Mouse (Mus musculus) CH12F3 (cell line): ENCODE measurements at regions not wholly inside any gene's neighbourhood (a gene's known extent, or its start where the extent isn't known, plus 50 kb on each side); places are given as distances from the start of the nearest gene placed in this dataset.

Experiments
- in situ Hi-C: fragments of 300-500 bp; cut with MboI; formaldehyde crosslinking; loops from 2 replicates; pipeline ENCODE4 v1.14.3; 2020; ENCODE audit warnings: low sequenced_read_pairs

GRCm38 (mm10) chr13:107500776-107501489, 479.0 kb upstream of the Kif2a start:
- in situ Hi-C loops = no loop called here

DNA sequence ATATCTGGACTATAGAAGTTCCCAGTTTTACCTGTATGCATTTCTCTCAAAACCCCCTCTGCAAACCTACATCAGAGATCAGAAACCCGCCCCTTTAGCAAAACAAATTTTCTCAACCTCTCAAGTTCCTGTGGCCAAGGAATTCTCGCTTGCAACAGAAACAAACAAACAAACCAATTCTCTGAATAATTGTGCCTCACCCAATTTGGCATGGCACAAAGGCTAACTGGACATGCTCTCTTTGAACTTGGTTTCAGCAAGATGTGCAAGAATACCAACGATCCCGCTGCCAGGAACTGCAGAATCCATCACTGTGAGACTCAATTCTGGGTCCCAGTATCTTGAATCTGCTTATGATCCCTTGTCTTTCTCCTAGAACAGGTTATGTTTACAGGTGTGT, 477.4 kb upstream of the Kif2a start:
- in situ Hi-C loops = no loop called here

DNA sequence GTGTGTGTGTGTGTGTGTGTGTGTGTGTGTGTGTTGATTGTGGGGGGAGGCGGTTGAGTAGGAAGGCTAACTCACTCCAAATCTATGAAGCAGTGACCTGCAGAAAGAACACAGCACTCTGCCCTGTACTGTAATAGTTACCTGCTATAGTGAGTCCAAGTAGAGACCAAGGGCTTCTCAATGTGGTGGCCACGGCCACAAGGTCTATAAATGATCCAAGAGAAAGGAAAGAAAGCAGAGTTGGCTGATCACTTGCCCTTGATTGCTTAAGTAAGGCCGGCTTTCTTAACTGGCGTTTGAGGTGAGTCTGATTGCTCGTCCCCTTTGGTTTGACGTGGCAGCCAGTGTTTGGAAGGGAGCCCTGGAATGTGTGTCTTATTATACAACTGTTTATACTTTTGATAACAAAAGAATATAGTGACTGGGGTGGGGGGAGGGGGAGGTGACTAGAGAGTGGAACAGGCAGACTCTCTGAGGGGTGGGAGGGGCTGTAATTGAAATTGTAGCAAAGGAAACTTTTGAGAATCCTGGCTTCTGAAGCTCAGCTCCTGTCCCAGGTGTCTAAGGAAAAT, 473.3 kb upstream of the Kif2a start:
- in situ Hi-C loops = no loop called here

DNA sequence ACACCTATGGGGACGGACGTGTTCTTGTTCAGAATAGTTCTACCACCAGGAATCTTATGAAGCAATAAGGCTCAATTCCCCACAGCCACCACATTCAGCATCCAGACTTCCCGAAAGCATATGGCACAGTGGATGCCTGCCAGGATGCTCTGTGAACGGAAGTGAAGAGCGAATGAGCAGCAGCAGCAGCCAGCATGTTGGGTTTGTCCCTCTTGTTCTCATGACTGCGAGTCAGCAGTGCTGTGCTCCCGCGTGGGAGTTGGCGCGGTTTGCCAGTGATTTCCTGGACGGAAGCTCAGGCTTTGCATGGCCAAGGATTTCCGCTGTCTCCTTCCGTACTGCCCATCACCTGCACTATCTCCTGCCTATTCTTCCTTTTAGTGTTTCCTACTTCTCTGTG, 471.8 kb upstream of the Kif2a start:
- in situ Hi-C loops = no loop called here

DNA sequence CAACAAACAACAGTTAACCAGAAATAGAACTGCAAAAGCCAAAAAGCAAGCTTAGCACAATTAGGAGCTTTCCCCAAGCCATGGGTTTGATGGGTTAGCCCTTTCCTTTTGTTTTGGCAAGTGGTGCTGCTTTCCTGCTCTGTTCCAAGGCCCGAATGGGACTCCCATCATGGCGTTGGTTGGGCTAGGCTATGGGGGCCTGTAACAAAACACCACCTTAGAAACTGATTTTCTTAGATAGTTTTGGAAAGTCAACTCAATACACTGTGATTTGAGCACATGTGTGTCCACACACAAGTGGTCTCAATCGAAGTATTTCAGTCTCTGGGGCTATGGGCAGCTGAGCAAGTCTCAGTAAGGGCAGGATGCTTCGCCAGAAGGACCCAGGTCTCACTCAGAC, 470.5 kb upstream of the Kif2a start:
- in situ Hi-C loops = no loop called here

DNA sequence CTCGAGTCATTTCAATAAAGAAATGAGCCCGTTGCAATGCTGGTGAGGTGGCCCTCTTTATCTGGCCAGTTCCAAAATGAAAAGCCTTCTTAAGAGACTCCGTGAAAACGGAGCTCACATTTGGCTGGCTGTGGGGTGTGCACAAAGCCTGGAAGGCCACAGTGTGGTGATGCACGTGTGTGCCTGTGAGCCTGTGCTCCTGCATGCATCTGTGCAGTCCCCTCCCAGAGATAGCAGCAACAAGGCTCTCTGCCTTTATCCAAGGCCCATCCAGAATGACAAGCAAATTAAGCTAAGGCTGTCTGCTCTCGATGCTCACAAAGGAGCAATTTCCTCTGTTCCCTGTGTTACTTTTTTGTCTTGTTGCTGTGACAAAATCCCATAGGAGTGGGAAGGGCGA, 469.5 kb upstream of the Kif2a start:
- in situ Hi-C loops = no loop called here

DNA sequence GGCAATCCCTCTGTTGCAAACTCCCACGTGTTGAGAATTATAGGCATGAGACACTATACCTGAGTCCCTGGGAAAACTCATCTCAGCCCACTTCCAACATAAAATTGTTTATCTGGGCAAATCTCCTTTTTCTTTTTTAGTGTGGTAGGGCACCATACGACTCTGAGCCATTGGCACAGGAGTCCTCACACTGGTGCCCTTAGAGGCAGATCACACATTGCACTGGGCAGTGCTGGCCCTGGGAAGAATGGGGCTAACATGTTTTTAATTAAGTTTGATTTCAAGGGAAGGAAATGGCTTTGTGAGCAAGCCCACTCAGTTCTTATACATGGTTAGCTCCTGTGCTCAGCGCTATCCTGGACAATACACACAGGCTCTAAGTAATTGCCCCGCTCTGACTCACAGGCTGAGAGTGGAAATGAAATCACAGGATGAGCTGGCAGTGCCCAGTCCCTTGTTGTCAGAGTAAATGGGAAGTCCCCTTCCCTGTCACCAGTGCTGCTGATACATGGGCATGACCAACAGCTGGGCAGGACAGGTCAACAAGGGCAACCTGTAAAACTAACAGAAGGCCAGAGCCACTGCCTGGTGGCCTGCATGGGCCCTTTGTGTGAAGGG, 463.6 kb upstream of the Kif2a start:
- in situ Hi-C loops = no loop called here

GRCm38 (mm10) chr13:107484630-107484998, 462.7 kb upstream of the Kif2a start:
- in situ Hi-C loops = no loop called here

GRCm38 (mm10) chr13:107483967-107484629, 462.2 kb upstream of the Kif2a start:
- in situ Hi-C loops = no loop called here

GRCm38 (mm10) chr13:107475166-107475565, 453.2 kb upstream of the Kif2a start:
- in situ Hi-C loops = no loop called here

- in situ Hi-C loops = no loop called here
Measured at GRCm38 (mm10) chr13:107469491-107470276, 447.8 kb upstream of the Kif2a start.

- in situ Hi-C loops = no loop called here
Measured at GRCm38 (mm10) chr13:107462791-107463190, 440.9 kb upstream of the Kif2a start.

GRCm38 (mm10) chr13:107461048-107461912, 439.4 kb upstream of the Kif2a start:
- in situ Hi-C loops = no loop called here

DNA sequence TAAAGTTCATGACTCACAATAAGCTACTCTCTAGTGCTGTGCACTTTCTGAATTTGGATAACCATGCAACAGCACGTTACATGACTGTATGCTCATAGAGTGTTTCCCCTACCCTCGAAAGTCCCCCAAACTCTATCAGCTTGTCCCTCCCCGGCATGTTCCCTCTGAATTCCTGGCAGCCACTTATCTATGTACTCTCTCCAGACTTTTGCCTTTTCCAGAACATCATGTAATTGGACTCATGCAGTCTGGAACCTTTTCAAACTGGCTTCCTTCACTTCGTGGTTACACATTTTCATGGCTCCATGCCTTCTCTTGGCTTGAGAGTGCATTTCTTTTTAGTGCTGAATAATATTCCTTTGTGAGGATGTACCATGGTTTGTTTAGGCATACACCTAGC, 436.8 kb upstream of the Kif2a start:
- in situ Hi-C loops = no loop called here

GRCm38 (mm10) chr13:107457270-107457669, 435.3 kb upstream of the Kif2a start:
- in situ Hi-C loops = no loop called here

DNA sequence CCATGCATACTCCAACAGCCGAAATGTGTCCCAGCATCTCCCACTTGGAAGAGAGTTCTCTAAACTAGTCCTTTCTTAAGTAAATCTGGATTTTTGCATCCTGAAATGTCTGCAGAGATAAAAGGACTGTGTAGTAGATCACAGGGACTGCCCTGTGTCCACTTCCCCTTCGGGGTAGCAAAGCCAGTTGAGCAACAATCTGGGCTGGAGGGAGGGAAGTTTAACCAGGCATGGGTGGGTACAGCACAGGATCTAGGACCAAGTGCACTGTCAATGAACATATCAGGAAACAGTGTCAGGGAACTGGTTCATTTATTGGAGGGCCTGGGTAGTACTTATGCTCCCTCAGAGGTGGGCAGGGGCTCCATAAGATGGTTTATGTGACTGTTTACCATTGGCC, 434.5 kb upstream of the Kif2a start:
- in situ Hi-C loops = no loop called here

- in situ Hi-C loops = no loop called here
Measured at GRCm38 (mm10) chr13:107449598-107450179, 427.8 kb upstream of the Kif2a start.

DNA sequence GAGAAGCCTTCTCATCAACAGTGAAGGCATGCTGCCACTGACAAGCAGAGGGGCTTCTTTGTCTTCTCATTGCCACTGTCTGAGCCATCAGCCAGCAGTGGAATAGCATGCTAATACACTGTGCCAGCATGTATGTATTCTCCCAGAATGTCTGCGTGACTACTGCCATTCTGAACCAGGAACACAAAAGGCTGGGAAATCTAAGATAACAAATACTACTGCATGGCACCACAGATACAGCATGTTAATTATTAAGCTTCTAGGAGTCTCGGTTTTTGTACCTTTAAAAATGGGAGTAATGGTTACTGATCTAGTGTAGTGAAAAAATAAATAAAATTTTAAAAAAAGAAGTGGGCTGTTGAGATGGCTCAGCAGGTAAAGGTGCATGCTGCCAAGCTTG, 425.9 kb upstream of the Kif2a start:
- in situ Hi-C loops = no loop called here

- in situ Hi-C loops = no loop called here
Measured at GRCm38 (mm10) chr13:107419363-107420155, 397.6 kb upstream of the Kif2a start.
